Mouse (Mus musculus): ENCODE measurements at regions not wholly inside any gene's neighbourhood (a gene's known extent, or its start where the extent isn't known, plus 50 kb on each side); places are given as distances from the start of the nearest gene placed in this dataset.

GRCm38 (mm10) chr13:91274131-91274530 is 50.4 kb upstream of the Atg10 start:
- Histone ChIP-seq H3K27ac (replicated peaks) (no peak overlapping the region), H3K9me3 (no peaks in the 10 kb centered on the region), H3K27me3 (no peaks in the 10 kb centered on the region), H3K36me3 (no peaks in the 10 kb centered on the region), H3K4me2 (replicated peaks) (no peak overlapping the region), H3K9ac (replicated peaks) (no peak overlapping the region), H3K4me3 (no peak overlapping the region), H3K4me1 (0 out of 2 replicates have a peak, but pooled peaks cover 2% of the 10 kb centered on the region)
- 67% methylated on average over 1 of the region's 1 CpGs for WGBS
- ATAC-seq (ENCODE audit: low FRiP score, low read depth): no peak

- Histone ChIP-seq H3K9ac (replicated peaks) (no peak overlapping the region), H3K36me3 (no peaks in the 10 kb centered on the region), H3K4me1 (0 out of 2 replicates have a peak, but pooled peaks cover 2% of the 10 kb centered on the region), H3K9me3 (no peaks in the 10 kb centered on the region), H3K27me3 (no peaks in the 10 kb centered on the region), H3K4me2 (replicated peaks) (no peak overlapping the region), H3K27ac (replicated peaks) (no peak overlapping the region), H3K4me3 (no peak overlapping the region)
- 74% methylated on average over 6 of the region's 6 CpGs for WGBS
- ATAC-seq (ENCODE audit: low FRiP score, low read depth): no peak
Observed at GRCm38 (mm10) chr13:91274615-91275014, 50.8 kb upstream of the Atg10 start.

GRCm38 (mm10) chr13:91279487-91279886 is 55.7 kb upstream of the Atg10 start:
- H3K27me3 ChIP-seq: no peaks in the 10 kb centered on the region
- no peak overlapping the region for H3K4me3 ChIP-seq
- H3K9me3 ChIP-seq: no peaks in the 10 kb centered on the region
- H3K9ac ChIP-seq (replicated peaks): no peak overlapping the region
- no peak overlapping the region for H3K4me2 ChIP-seq (replicated peaks)
- WGBS: 85% methylated on average over 3 of the region's 3 CpGs
- H3K36me3 ChIP-seq: no peaks in the 10 kb centered on the region
- no peak for ATAC-seq (ENCODE audit: low FRiP score, low read depth)
- no peak overlapping the region for H3K27ac ChIP-seq (replicated peaks)
- 0 out of 2 replicates have a peak, but pooled peaks cover 2% of the 10 kb centered on the region for H3K4me1 ChIP-seq

- ATAC-seq (ENCODE audit: low FRiP score, low read depth): no peak
- Histone ChIP-seq H3K4me2 (replicated peaks) (no peak overlapping the region), H3K4me1 (no peaks in the 10 kb centered on the region), H3K27ac (replicated peaks) (no peak overlapping the region), H3K9me3 (0 out of 2 replicates have a peak, but pooled peaks cover 6% of the 10 kb centered on the region), H3K36me3 (no peaks in the 10 kb centered on the region), H3K9ac (replicated peaks) (no peak overlapping the region), H3K27me3 (no peaks in the 10 kb centered on the region), H3K4me3 (no peak overlapping the region)
- WGBS: 83% methylated on average over 7 of the region's 7 CpGs
Observed at GRCm38 (mm10) chr13:91295552-91296170, 71.9 kb upstream of the Atg10 start.

GRCm38 (mm10) chr13:91296521-91297160 is 72.9 kb upstream of the Atg10 start:
- Histone ChIP-seq H3K9me3 (0 out of 2 replicates have a peak, but pooled peaks cover 6% of the 10 kb centered on the region), H3K36me3 (no peaks in the 10 kb centered on the region), H3K27me3 (no peaks in the 10 kb centered on the region), H3K4me3 (no peak overlapping the region), H3K9ac (replicated peaks) (no peak overlapping the region), H3K4me2 (replicated peaks) (no peak overlapping the region), H3K4me1 (no peaks in the 10 kb centered on the region), H3K27ac (replicated peaks) (no peak overlapping the region)
- no peak for ATAC-seq (ENCODE audit: low FRiP score, low read depth)
- 74% methylated on average over 5 of the region's 5 CpGs for WGBS

GRCm38 (mm10) chr13:91301849-91302248 is 78.1 kb upstream of the Atg10 start:
- H3K27ac ChIP-seq (replicated peaks): no peak overlapping the region
- no peaks in the 10 kb centered on the region for H3K4me1 ChIP-seq
- H3K27me3 ChIP-seq: no peaks in the 10 kb centered on the region
- ATAC-seq (ENCODE audit: low FRiP score, low read depth): no peak
- no peak overlapping the region for H3K4me3 ChIP-seq
- H3K4me2 ChIP-seq (replicated peaks): no peak overlapping the region
- H3K9ac ChIP-seq (replicated peaks): no peak overlapping the region
- no peaks in the 10 kb centered on the region for H3K36me3 ChIP-seq
- 0 out of 2 replicates have a peak, but pooled peaks cover 6% of the 10 kb centered on the region for H3K9me3 ChIP-seq
- WGBS: 90% methylated on average over 1 of the region's 1 CpGs

- no peaks in the 10 kb centered on the region for H3K27me3 ChIP-seq
- H3K9ac ChIP-seq (replicated peaks): no peak overlapping the region
- no peaks in the 10 kb centered on the region for H3K4me1 ChIP-seq
- 87% methylated on average over 6 of the region's 6 CpGs for WGBS
- no peaks in the 10 kb centered on the region for H3K9me3 ChIP-seq
- no peaks in the 10 kb centered on the region for H3K36me3 ChIP-seq
- no peak for ATAC-seq (ENCODE audit: low FRiP score, low read depth)
- no peak overlapping the region for H3K27ac ChIP-seq (replicated peaks)
- no peak overlapping the region for H3K4me3 ChIP-seq
- no peak overlapping the region for H3K4me2 ChIP-seq (replicated peaks)
Observed at GRCm38 (mm10) chr13:91305697-91306405, 82.1 kb upstream of the Atg10 start.

- H3K4me1 ChIP-seq: no peaks in the 10 kb centered on the region
- no peaks in the 10 kb centered on the region for H3K9me3 ChIP-seq
- H3K27me3 ChIP-seq: no peaks in the 10 kb centered on the region
- WGBS: 81% methylated on average over 4 of the region's 4 CpGs
- no peak for ATAC-seq (ENCODE audit: low FRiP score, low read depth)
- no peak overlapping the region for H3K4me3 ChIP-seq
- no peak overlapping the region for H3K9ac ChIP-seq (replicated peaks)
- H3K4me2 ChIP-seq (replicated peaks): no peak overlapping the region
- H3K27ac ChIP-seq (replicated peaks): no peak overlapping the region
- no peaks in the 10 kb centered on the region for H3K36me3 ChIP-seq
Observed at GRCm38 (mm10) chr13:91306545-91306944, 82.8 kb upstream of the Atg10 start.

- no peak overlapping the region for H3K4me3 ChIP-seq
- no peak overlapping the region for H3K27ac ChIP-seq (replicated peaks)
- WGBS: 84% methylated on average over 5 of the region's 5 CpGs
- no peak overlapping the region for H3K4me2 ChIP-seq (replicated peaks)
- H3K4me1 ChIP-seq: no peaks in the 10 kb centered on the region
- H3K36me3 ChIP-seq: no peaks in the 10 kb centered on the region
- H3K27me3 ChIP-seq: no peaks in the 10 kb centered on the region
- H3K9me3 ChIP-seq: no peaks in the 10 kb centered on the region
- no peak for ATAC-seq (ENCODE audit: low FRiP score, low read depth)
- H3K9ac ChIP-seq (replicated peaks): no peak overlapping the region
Observed at GRCm38 (mm10) chr13:91312905-91313571, 89.3 kb upstream of the Atg10 start.

GRCm38 (mm10) chr13:91322331-91322730 is 98.6 kb upstream of the Atg10 start:
- Histone ChIP-seq H3K4me1 (no peaks in the 10 kb centered on the region), H3K27me3 (no peaks in the 10 kb centered on the region), H3K27ac (replicated peaks) (no peak overlapping the region), H3K36me3 (no peaks in the 10 kb centered on the region), H3K4me2 (replicated peaks) (no peak overlapping the region), H3K9ac (replicated peaks) (no peak overlapping the region), H3K9me3 (no peaks in the 10 kb centered on the region), H3K4me3 (no peak overlapping the region)
- 90% methylated on average over 6 of the region's 6 CpGs for WGBS
- no peak for ATAC-seq (ENCODE audit: low FRiP score, low read depth)

GRCm38 (mm10) chr13:91326834-91327233 is 103.1 kb upstream of the Atg10 start:
- H3K4me3 ChIP-seq: no peak overlapping the region
- H3K9ac ChIP-seq (replicated peaks): no peak overlapping the region
- H3K36me3 ChIP-seq: no peaks in the 10 kb centered on the region
- H3K9me3 ChIP-seq: no peaks in the 10 kb centered on the region
- no peak for ATAC-seq (ENCODE audit: low FRiP score, low read depth)
- H3K4me2 ChIP-seq (replicated peaks): no peak overlapping the region
- H3K4me1 ChIP-seq: no peaks in the 10 kb centered on the region
- no peak overlapping the region for H3K27ac ChIP-seq (replicated peaks)
- 89% methylated on average over 3 of the region's 3 CpGs for WGBS
- no peaks in the 10 kb centered on the region for H3K27me3 ChIP-seq

GRCm38 (mm10) chr13:91334283-91334682 is 110.5 kb upstream of the Atg10 start:
- Histone ChIP-seq H3K4me2 (replicated peaks) (no peak overlapping the region), H3K4me1 (no peaks in the 10 kb centered on the region), H3K9ac (replicated peaks) (no peak overlapping the region), H3K36me3 (no peaks in the 10 kb centered on the region), H3K4me3 (no peak overlapping the region), H3K9me3 (no peaks in the 10 kb centered on the region), H3K27ac (replicated peaks) (no peak overlapping the region), H3K27me3 (no peaks in the 10 kb centered on the region)
- no peak for ATAC-seq (ENCODE audit: low FRiP score, low read depth)
